Mouse (Mus musculus) embryo, embryonic 11 days (tissue): Measurements from ENCODE around the gene Acod1.

ENCODE experiments used
- DNase-seq: peaks from one replicate; pipeline ENCODE4 v3.0.0-alpha.2; 2015

Acod1 gene

DNA sequence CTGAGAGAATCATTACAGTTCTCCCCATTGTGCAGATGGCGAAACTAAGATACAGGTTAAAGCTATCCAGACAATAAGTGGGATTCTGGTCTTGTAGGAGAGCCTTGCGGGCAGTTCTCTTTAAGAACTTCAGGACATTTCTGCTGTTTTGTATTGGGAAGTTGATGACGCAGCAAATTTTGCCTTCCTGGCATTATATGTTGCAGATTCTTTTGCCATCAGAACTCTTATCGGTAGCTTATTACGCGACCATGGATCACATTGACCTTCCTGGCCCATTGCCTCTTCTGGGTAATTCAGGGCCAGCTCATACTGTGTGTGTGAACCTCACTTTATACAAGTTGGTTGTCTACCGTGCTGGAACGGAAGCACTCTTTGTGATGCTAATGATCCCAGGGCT is 27.0 kb downstream of the Acod1 start:
- DNase-seq = no peak

DNA sequence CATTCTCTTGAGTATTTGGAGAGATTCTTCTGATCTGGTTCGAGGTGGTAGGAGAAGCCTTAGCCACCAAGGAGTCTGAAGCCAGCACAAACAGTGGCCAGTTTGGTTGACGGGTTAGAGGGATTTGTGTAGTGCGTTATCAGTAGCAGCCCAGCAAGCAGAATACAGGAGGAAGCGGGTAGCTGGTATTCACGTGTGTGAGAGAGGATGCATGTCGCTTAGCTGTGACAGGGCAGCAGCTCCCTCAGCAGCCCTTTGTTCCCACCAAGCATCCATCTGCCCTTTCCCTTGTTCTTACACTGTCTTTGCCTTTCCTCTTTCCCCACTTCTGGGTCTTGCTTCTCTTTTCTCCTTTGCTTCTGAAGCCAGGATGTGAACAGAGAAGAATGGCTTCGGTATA is 28.4 kb downstream of the Acod1 start:
- no peak for DNase-seq

- no peak for DNase-seq
These were observed 30.7 kb downstream of the Acod1 start for GRCm38 (mm10) chr14:103077272-103078005.

- DNase-seq = no peak
These were observed 31.5 kb downstream of the Acod1 start for GRCm38 (mm10) chr14:103078006-103078912.

DNA sequence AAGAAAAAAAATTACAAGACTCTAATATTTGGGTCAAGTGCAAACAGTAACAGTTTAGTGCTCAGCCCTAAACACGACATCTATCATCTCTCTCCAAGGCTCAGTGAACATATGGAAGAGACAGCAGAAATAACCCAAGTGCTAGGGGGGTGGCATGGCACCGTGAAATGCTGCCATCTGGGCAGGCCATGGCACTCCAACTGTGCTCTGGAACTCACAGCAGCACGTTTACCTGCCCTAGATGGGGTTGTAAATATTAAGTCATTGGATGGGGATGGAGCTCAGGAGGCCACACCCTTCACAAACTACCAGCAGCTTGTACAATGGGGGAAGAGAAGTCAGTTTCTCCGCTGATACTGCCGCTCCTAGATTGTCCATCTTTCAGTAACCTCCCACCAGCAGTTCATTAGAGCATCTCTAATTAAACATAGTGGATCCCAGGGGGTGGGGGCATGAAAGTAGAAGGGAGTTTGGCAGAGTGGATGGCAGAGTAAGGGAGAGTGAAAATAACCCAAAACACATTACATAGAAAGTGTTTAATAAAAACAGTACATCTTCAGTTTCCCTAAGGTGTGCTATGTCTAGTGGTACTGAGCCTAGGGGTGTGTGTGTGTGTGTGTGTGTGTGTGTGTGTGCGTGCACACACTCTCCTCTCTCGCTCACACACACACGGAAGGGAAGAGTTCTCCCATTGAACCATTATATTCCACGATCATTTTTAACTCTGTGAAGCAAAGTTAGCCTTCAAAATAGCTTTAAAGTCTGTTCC is 32.6 kb downstream of the Acod1 start:
- DNase-seq = no peak

- no peak for DNase-seq
These were observed 39.2 kb downstream of the Acod1 start for GRCm38 (mm10) chr14:103085840-103086533.

GRCm38 (mm10) chr14:103086671-103087324 is 40.0 kb downstream of the Acod1 start:
- no peak for DNase-seq

GRCm38 (mm10) chr14:103087846-103088245 is 41.1 kb downstream of the Acod1 start:
- no peak for DNase-seq

GRCm38 (mm10) chr14:103088624-103089023 is 41.8 kb downstream of the Acod1 start:
- DNase-seq = peak; percentile 68

GRCm38 (mm10) chr14:103093236-103093635 is 46.5 kb downstream of the Acod1 start:
- DNase-seq = no peak

- no peak for DNase-seq
These were observed 46.9 kb downstream of the Acod1 start for GRCm38 (mm10) chr14:103093670-103094069.

DNA sequence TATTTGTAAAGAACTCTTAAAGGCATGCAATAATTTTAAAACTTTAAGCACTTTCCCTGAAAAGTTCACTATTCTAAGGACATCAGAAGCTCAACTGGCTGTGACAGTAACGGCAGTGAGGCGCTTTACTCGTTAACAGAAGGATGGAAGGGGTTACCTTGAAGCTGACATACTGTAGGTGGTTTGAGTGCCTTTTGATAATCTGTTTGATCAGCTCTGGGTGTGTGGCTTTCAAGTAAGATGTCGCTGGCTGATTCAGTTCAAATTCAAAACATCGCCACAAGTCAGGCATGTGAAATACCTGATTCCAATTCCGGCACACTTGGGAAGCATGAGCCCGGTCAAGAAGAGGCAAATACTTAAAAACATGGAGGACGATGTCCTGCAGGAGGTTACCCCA is 48.3 kb downstream of the Acod1 start:
- DNase-seq = no peak

DNA sequence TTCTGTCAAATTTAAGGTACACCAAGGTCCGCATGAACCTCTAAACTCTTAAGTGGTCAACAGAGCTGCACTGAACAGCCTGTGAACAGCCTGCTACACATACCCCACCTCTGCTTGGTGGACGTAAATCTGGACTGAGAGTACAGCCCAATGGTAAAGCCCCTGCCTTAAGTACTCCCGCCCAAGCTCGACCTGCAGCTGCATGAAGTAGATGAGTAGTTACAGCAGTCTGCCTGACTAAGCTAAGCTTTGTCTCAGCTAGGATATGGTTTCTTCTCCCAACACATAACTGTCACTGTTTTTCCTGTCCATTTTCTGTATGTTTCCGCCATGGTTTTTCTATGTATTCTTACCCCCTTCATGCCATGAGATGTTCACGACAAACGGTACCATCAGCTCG is 49.0 kb downstream of the Acod1 start:
- DNase-seq = no peak

DNA sequence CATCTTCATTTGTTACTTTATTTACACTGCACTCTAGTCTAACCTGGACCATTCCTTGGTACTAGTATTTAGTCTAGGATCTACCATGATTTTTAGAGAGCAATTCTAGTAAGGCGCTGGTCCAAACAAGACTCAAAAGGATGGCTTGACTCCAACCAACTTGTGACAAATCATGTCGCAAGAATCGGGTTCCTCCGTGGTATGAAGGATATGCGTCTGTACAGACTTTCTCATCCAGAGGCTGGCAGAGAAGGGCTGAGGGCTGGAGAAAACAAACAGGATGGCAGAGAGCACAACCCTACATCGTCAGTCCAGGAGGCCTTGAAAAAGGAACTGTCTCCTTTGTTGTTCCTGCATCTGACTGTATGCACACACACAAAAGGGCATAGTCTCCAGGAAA is 49.8 kb downstream of the Acod1 start:
- DNase-seq = no peak

GRCm38 (mm10) chr14:103098213-103098586 is 51.4 kb downstream of the Acod1 start:
- DNase-seq = no peak

DNA sequence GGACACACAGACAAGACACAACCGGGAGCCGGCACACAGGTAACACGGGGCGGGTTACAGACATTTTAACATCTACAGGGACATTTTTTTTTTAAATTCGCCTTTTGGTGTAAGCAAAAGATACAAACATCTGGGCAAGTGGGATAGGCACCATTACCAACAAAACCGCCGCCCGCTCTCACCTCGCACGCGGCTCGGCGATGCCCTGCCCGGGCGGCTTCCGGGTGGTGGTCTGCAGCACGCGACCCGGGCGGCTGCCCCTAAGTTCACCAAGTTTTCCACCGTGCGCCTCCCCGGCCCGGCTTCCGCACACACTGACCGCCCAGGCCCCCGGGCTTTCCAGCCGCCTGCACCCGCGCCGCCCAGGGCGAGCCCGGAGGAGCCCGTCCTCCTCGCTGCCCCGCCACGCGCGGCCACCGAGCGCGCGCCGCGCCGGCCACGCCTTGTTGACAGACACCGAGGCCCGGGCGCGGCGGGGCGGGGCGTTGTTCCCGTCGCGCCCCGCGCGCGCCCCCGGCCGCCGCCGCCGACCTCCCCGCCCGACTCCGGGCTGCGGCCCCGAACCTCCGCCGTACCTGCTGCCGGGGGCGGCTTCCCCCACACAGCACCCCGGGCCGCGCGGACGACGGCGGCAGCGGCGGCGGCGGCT is 51.9 kb downstream of the Acod1 start:
- DNase-seq = peak; percentile 92

DNA sequence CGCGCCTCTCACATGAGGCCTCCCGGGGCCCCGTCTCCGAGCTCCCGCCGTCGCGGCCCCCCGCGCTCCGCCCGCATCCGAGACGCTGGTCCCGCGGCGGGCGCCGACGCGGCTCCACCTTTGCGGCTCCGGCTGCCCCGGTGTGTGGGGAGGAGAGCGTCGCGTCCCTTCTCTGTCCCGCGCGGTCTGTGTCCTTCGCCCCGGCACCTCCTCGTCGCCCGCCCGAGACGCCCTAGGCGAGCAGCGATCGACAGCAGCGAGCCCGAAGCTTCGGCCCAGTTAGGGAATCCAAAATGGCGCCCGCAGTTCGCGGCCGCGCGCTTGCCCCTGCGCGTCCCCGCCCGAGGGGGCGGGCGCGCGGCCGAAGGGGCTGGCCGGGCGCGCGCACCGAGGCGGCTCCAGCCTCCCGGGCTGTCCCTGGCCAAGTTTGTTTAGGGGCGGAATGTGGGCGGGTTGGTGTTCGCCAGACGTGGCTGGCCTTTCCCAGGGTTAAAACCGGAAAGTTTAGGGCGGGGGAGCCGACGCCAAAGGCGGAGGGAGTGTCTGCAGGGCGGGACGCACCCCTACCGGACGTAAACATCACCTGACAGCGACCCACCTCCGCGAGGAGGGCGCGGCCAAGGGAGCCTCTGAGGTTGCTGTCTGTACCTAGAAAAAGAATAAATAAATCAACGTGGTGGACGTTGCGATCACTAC is 52.6 kb downstream of the Acod1 start, which contains the start of gene Fbxl3:
Gene Fbxl3 (minus strand): TSS at position 329 of the 696 bp plus-strand sequence.
- peak; percentile 94 for DNase-seq

DNA sequence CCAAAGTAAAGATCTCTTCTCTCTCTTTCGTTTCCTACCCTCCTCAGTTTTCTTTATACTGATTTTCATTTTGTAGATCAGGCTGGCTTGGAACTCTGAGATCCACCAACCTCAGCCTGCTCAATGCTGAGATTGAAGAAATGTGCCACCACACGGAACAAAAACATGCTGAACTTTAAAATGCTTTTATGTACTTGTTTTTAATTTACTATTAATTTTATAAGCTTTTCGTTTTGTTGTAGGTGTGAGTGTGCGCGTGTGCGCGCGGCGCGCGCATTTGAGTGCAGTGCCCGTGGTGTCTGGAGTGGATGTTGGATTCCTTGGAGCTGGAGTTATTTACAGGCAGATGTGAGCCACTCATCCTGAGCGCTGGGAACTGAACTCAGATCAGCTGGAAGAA is 53.5 kb downstream of the Acod1 start:
- DNase-seq = no peak

GRCm38 (mm10) chr14:103101171-103101570 is 54.4 kb downstream of the Acod1 start:
- DNase-seq = no peak

GRCm38 (mm10) chr14:103102246-103102645 is 55.5 kb downstream of the Acod1 start:
- DNase-seq = no peak
